Mouse (Mus musculus): ENCODE measurements at regions not wholly inside any gene's neighbourhood (a gene's known extent, or its start where the extent isn't known, plus 50 kb on each side); places are given as distances from the start of the nearest gene placed in this dataset.
A peak's percentile ranks its signal among the peaks of the same experiment; 100 is the strongest.

DNA sequence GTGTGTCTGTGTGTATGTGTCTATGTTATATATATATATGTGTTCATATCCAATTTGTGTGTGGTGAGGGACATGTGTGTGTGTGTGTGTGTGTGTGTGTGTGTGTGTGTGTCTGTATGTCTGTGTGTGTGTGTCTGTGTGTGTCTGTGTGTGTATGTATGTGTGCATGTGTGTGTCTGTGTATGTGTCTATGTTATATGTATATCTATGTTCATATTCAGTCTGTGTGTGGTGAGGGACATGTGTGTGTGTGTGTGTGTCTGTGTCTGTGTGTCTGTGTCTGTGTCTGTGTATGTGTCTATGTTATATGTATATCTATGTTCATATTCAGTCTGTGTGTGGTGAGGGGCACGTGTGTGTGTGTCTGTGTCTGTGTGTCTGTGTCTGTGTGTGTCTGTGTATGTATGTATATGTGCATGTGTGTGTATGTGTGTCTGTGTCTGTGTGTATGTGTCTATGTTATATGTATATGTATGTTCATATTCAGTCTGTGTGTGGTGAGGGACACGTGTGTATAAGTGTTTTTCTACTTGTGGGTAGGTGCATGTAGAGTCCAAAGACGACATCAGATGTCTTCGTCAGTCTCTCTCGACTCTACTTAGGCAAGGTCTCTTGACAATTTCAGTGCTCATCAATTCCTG is 370.5 kb upstream of the Slc7a11 start:
- no peak for DNase-seq (ENCODE audit: extremely low spot score in 1 of 2, low spot score in 1 of 2)

- peak in 1 of 2 experiments; percentile 32 for DNase-seq (ENCODE audit: extremely low spot score in 1 of 2, low spot score in 1 of 2)
Measured at GRCm38 (mm10) chr3:50815716-50816115, 372.3 kb upstream of the Slc7a11 start.

GRCm38 (mm10) chr3:50816479-50816878 is 373.1 kb upstream of the Slc7a11 start:
- DNase-seq (ENCODE audit: extremely low spot score in 1 of 2, low spot score in 1 of 2), result peak; percentile 33 to 47

- DNase-seq (ENCODE audit: extremely low spot score in 1 of 2, low spot score in 1 of 2), result no peak
Measured at GRCm38 (mm10) chr3:50817361-50817760, 373.9 kb upstream of the Slc7a11 start.

DNA sequence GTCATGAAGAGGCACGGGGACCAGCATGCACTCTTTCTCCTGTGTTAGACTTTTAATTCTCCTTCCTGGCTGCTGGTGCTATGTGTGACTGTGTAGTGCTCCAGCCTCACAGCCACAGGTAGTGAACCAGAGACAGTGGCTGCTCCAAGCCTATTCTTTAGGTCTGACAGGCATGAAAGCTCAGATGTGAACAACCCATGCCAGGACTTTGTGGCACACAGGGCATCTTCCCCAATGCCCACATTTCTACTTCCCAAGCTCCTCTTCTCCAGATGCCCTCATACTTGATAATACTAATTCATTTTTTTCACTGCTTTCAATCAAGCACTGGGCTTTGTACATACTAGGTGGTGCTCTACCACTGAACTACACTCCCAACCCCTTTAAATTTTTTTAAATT is 377.4 kb upstream of the Slc7a11 start:
- DNase-seq (ENCODE audit: extremely low spot score in 1 of 2, low spot score in 1 of 2), result no peak

DNA sequence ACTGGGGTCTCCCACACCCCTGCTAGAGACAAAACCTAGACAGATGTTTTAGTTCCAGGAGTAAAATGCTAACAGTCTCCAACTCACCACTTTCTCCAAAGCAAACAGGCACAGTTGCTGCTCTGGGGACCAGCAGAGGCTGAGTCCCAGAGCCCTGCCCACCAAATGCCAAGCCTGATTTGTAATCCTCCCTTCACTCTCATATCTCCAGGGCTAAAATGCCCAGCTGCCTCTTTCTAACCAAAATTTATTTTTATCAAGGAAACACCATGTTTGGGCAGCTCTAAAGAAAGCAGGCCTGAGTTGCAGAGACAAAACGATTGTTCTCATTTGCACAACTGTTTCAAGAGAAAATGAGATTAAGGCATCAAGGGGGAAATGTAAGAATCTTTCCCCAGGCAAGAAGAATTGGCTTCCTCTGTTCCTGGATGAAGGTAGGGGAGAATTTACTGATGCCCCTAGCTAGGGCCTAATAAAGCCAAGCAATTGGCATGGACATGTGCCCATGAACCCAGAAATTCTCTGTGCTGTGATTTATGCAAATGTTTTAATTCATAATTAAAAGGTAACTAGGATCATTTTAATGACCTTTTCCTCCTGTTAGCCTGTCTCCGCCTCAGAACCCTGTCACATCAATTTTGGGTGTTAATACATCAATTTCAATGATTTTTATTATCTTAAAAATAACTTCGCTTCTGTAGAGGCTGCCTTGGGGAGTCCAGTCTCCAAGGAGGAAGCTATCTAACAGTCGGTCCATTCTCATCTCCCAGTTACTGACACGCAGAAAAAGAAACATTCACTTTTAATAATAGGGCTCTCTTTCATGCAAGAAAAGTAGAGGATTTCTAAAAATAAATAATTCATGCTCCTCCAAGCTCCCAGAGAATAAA is 382.4 kb upstream of the Slc7a11 start:
- no peak for DNase-seq (ENCODE audit: extremely low spot score in 1 of 2, low spot score in 1 of 2)

DNA sequence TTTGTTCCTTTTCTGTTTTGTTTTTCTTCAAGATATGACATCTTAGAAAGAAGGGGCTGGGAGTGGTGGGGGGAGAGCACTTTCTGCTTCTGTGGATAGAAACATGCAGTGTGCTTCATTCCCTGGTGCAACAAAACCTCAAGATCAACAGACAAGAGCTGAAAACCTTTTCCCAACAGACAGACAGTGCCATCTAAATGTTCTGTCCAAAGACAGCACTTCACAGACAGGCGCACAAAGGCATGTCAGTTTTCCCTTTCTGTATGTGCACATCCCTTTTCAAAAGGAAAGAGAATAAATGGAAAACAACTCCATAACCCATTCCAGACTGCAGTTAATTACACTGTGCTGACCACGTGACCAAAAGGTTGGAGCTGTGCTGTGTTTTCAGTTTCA is 383.0 kb upstream of the Slc7a11 start:
- no peak for DNase-seq (ENCODE audit: extremely low spot score in 1 of 2, low spot score in 1 of 2)

DNA sequence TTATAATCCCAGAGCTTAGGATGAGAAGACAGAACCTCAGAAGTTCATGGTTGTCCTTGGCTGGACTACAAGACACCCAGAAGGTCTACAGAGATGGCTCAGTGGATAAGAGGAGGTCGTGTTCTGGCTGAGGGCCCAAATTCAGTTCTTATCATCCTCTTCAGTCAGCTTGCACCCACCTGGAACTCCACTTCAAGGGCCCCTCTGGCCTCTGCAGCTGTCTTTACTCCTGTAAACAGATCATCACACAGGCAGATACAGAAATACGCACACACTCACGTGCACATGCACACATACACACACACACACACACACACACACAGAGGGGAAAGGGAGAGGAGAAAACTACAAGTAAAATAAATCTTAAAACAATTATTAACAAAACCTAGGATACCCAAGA is 385.8 kb upstream of the Slc7a11 start:
- DNase-seq (ENCODE audit: extremely low spot score in 1 of 2, low spot score in 1 of 2), result no peak

DNA sequence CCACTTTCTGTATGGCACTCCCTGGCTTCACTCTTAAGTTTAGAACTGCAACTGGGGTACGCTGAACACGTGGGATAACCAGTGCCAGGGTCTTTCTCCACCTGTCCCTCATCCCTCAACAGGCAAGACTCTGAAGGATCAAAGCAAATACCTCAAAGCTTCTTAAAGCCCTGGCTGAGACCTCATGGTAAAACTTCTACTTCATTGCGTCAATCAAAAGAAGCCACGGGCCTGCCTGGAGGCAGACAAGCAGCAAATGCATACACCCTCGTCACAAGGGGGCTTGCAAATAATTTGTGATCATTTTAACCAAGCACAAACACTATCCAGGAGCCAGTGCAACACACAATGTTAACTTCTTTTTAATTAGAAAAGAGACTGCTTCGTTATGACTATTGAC is 387.0 kb upstream of the Slc7a11 start:
- DNase-seq (ENCODE audit: extremely low spot score in 1 of 2, low spot score in 1 of 2), result no peak

DNA sequence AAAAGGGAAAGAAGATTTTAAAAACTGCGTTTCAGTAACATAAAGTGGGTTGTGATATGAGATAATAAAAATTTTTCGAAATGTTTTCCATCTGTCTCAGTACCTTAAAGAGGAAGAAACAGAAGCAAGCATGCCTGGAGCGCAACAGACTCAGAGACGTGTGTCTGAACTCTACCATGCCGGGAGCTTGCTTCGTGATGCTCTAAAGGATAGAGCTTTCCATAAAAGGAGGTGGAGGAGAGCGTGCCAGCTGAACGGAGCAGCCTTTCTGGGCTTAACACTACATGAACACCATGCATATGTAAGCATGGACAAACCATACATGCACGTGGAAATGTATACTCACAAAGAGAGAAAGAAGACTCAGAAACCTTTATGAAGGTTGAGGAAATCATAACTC is 387.5 kb upstream of the Slc7a11 start:
- no peak for DNase-seq (ENCODE audit: extremely low spot score in 1 of 2, low spot score in 1 of 2)

DNA sequence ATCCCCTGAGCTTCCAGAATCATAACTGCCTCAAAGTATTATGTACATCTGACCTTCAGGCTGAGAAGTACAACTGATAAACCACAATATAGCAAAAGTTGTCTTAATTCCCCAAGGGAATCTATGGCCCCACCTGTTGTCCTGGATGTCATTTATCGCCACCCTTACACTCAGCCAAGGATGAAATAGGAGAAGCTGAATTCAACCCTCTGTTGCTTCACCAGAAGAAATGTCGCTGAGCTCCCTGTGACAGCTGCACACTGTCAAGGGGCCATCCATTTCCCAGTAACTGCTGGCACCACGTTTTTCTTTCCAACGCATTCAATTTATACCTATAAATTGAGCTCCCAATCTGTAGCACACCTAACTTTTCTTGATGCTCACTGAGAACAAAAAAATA is 382.0 kb upstream of the Noct start:
- no peak for DNase-seq (ENCODE audit: extremely low spot score in 1 of 2, low spot score in 1 of 2)

DNA sequence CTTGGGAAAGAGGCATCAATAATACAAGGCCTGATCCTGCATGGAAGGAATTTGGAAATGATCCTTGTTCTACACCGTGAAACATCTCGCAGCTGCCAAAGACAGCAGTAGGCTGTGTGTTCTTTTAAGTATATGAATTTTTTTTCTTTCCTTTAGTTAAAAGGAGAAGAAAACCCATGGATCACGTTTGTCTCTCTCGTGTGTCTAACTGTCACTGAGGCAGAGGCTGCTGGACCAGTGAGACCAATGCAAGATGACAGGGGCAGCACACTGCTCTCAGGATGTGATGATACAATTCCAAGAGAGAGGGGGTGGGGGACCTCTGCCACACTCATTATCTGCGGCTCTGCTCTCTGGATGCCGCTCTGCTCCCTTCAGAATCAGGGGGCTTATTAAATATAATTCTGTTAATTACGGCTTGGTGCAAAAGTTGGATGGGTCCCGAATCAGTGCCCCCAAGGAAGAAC is 379.4 kb upstream of the Noct start:
- no peak for DNase-seq (ENCODE audit: extremely low spot score in 1 of 2, low spot score in 1 of 2)

GRCm38 (mm10) chr3:50845311-50845710 is 378.9 kb upstream of the Noct start:
- DNase-seq (ENCODE audit: extremely low spot score in 1 of 2, low spot score in 1 of 2), result no peak

GRCm38 (mm10) chr3:50848528-50848927 is 375.7 kb upstream of the Noct start:
- no peak for DNase-seq (ENCODE audit: extremely low spot score in 1 of 2, low spot score in 1 of 2)

GRCm38 (mm10) chr3:50851083-50851637 is 373.1 kb upstream of the Noct start:
- no peak for DNase-seq (ENCODE audit: extremely low spot score in 1 of 2, low spot score in 1 of 2)

GRCm38 (mm10) chr3:50867105-50867504 is 357.1 kb upstream of the Noct start:
- no peak for DNase-seq (ENCODE audit: extremely low spot score in 1 of 2, low spot score in 1 of 2)

GRCm38 (mm10) chr3:50869211-50869610 is 355.0 kb upstream of the Noct start:
- no peak for DNase-seq (ENCODE audit: extremely low spot score in 1 of 2, low spot score in 1 of 2)

- no peak for DNase-seq (ENCODE audit: extremely low spot score in 1 of 2, low spot score in 1 of 2)
Measured at GRCm38 (mm10) chr3:50879050-50879449, 345.2 kb upstream of the Noct start.

DNA sequence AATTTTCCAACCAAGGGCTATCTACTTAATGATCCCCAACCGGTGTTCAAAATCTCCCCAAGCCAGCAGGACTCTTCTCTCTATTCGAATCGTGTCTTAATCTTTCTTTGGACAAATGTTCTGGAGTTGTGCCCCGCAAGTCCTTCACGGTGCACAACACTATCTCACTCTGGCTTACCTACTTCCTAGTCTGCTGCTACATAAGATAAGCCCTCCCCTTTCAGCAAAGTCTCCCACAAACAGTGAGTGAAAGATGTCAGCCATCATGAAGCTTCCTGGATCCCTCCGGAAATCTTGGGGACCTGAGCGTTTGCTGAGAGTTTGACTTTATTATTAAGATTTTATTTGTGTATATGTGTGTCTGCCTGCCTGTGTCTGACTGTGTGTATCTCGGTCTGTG is 344.7 kb upstream of the Noct start:
- no peak for DNase-seq (ENCODE audit: extremely low spot score in 1 of 2, low spot score in 1 of 2)

DNA sequence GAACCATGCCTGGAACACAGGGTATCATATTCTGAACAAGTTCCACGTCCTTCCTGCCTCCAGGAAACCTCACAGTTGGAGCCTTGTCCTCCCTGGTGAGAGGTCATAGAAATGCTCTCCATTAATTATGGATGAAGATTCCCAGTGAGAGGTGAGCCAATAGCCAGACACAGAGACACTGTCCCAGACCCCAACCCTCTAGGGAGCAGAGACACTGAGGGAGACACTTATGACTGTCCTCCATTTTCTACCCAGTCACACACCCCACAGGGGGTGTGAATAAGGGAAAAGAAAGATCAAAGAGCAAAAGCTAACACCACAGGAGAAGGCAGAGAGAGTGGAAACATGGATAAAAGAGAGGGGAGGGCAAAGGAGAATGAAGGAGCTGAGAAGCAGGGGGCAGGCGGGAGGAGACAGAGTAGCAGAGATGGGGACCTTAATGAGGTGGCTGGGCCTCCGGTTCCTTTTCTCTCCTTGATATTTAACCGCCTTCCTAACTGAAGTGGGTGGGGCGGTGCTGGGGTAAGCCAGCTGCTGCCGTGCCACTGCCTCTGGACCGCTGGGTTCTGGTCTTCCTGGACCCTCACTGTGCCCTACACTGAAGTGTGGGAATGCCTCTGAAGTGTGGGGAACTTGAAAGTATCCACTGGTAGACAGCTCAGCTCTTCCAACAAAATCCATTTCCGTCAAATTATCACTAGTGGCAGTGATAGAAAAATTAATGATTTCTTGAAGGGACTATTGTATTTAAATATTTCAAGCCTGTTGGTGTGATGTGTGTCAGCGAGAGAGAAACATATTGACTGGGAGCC is 342.6 kb upstream of the Noct start:
- DNase-seq (ENCODE audit: extremely low spot score in 1 of 2, low spot score in 1 of 2), result no peak

- no peak for DNase-seq (ENCODE audit: extremely low spot score in 1 of 2, low spot score in 1 of 2)
Measured at GRCm38 (mm10) chr3:50882249-50882733, 342.0 kb upstream of the Noct start.

All from frontal cortex, adult 2 months (tissue).